Mouse (Mus musculus) hindbrain, embryonic 11.5 days (tissue): ENCODE measurements around the gene Vdr. TPM values are rescaled to one million over a fixed set of nuclear protein-coding genes. Genes with fewer than 3 reads are reported as not detected.

Source experiments
- ATAC-seq: fragments of 200-750 bp; cut with Nextera tagmentation; 2 replicates; pipeline ENCODE4 v1.8.0; 2017; ENCODE audit warnings: mild to moderate bottlenecking, moderate TSS enrichment, moderate library complexity; ENCODE audit not compliant: low FRiP score
- DNase-seq: peaks from one replicate; pipeline ENCODE4 v3.0.0-alpha.2; 2015; ENCODE audit warnings: low spot score
- H3K27ac ChIP-seq: fragments of 300-500 bp; sonication (generic); 2 replicates; pipeline ENCODE4 v1.5.1; 2014; ENCODE audit warnings: mild to moderate bottlenecking, low read depth, low read length
- H3K27me3 ChIP-seq: fragments of 300-500 bp; sonication (generic); 2 replicates; pipeline ENCODE4 v1.6.1; 2014; ENCODE audit warnings: mild to moderate bottlenecking, low read length, moderate library complexity, mixed read lengths; ENCODE audit not compliant: control insufficient read depth, insufficient read depth
- H3K36me3 ChIP-seq: fragments of 300-500 bp; sonication (generic); 2 replicates; pipeline ENCODE4 v1.6.1; 2014; ENCODE audit warnings: mild to moderate bottlenecking, low read length, moderate library complexity, mixed read lengths; ENCODE audit not compliant: control insufficient read depth, insufficient read depth
- H3K4me1 ChIP-seq: fragments of 300-500 bp; sonication (generic); replicated peaks from 2 replicates; pipeline ENCODE4 v1.6.1; 2014; ENCODE audit warnings: low read length, mixed read lengths; ENCODE audit not compliant: control insufficient read depth, insufficient read depth
- H3K4me2 ChIP-seq: fragments of 300-500 bp; sonication (generic); replicated peaks from 2 replicates; pipeline ENCODE4 v1.6.1; 2014; ENCODE audit warnings: mild to moderate bottlenecking, low read depth, low read length
- H3K4me3 ChIP-seq: fragments of 300-500 bp; sonication (generic); 2 replicates; pipeline ENCODE4 v1.5.1; 2014; ENCODE audit warnings: low read depth, low read length
- H3K9ac ChIP-seq: fragments of 300-500 bp; sonication (generic); 2 replicates; pipeline ENCODE4 v1.6.1; 2014; ENCODE audit warnings: low read depth, low read length
- H3K9me3 ChIP-seq: fragments of 300-500 bp; sonication (generic); 2 replicates; pipeline ENCODE4 v1.6.1; 2016; ENCODE audit warnings: low read length; ENCODE audit not compliant: control insufficient read depth
- WGBS: fragments of 180-500 bp; shearing (Covaris S2); extraction: QIAGEN DNeasy Blood & Tissue Kit; methylation state at CpG from one replicate; pipeline ENCODE4 v1.1.7; 2014; 5-methylcytosine and 5-hydroxymethylcytosine counted together
- polyA plus RNA-seq: library from polyadenylated mRNA; unstranded; fragments of >200 nt; fragmentation: Nextera tagmentation; extraction: Ambion mirVana; gene quantifications from 2 replicates; pipeline ENCODE4 v1.2.1, GENCODE M21; 2014

The Vdr gene
- polyA plus RNA-seq, 1 experiment from 2014 or later, result 0.22 TPM

- no peak for ATAC-seq
- Histone ChIP-seq H3K4me2 (peak overlapping the region; percentile 15; the same call in 1 of the 2 replicates), H3K4me1 (peaks cover 21% of the 10 kb centered on the region), H3K9me3 (no peaks in the 10 kb centered on the region), H3K36me3 (no peaks in the 10 kb centered on the region), H3K27me3 (no peaks in the 10 kb centered on the region), H3K9ac (no peak overlapping the region), H3K27ac (no peak overlapping the region), H3K4me3 (no peak overlapping the region)
- no peak for DNase-seq
- WGBS, result 58% methylated on average over 6 of the region's 6 CpGs
These were observed 82.1 kb downstream of the Vdr start for GRCm38 (mm10) chr15:97828221-97828842.

- WGBS, result 91% methylated on average over 8 of the region's 8 CpGs
These were observed 83.0 kb downstream of the Vdr start for GRCm38 (mm10) chr15:97827401-97827800.

GRCm38 (mm10) chr15:97826588-97827261 is 83.7 kb downstream of the Vdr start:
- ATAC-seq (no peak), DNase-seq (no peak)
- Histone ChIP-seq H3K27ac (no peak overlapping the region), H3K27me3 (no peaks in the 10 kb centered on the region), H3K36me3 (no peaks in the 10 kb centered on the region), H3K4me1 (peaks cover 22% of the 10 kb centered on the region), H3K4me2 (no peak overlapping the region), H3K9ac (no peak overlapping the region), H3K4me3 (no peak overlapping the region), H3K9me3 (no peaks in the 10 kb centered on the region)
- 69% methylated on average over 5 of the region's 5 CpGs for WGBS

More at GRCm38 (mm10) chr15:97827401-97827800, 83.0 kb downstream of the Vdr start:
- DNase-seq (no peak), ATAC-seq (no peak)
- no peak overlapping the region for H3K9ac ChIP-seq
- no peak overlapping the region for H3K4me3 ChIP-seq
- no peak overlapping the region for H3K27ac ChIP-seq
- H3K4me2 ChIP-seq, result no peak overlapping the region
- no peaks in the 10 kb centered on the region for H3K9me3 ChIP-seq
- H3K4me1 ChIP-seq, result peaks cover 26% of the 10 kb centered on the region
- no peaks in the 10 kb centered on the region for H3K36me3 ChIP-seq
- H3K27me3 ChIP-seq, result no peaks in the 10 kb centered on the region

GRCm38 (mm10) chr15:97825941-97826587 is 84.4 kb downstream of the Vdr start:
- H3K4me3 ChIP-seq, result no peak overlapping the region
- peaks cover 22% of the 10 kb centered on the region for H3K4me1 ChIP-seq
- no peak overlapping the region for H3K4me2 ChIP-seq
- no peak overlapping the region for H3K27ac ChIP-seq
- DNase-seq, result peak; percentile 30
- WGBS, result 47% methylated on average over 12 of the region's 12 CpGs
- H3K27me3 ChIP-seq, result no peaks in the 10 kb centered on the region
- peak overlapping the region; percentile 16; the same call in 1 of the 2 replicates for H3K9ac ChIP-seq
- H3K36me3 ChIP-seq, result no peaks in the 10 kb centered on the region
- no peak for ATAC-seq
- H3K9me3 ChIP-seq, result no peaks in the 10 kb centered on the region

- H3K36me3 ChIP-seq, result no peaks in the 10 kb centered on the region
- DNase-seq, result peak; percentile 44
- H3K9me3 ChIP-seq, result no peaks in the 10 kb centered on the region
- H3K4me3 ChIP-seq, result no peak overlapping the region
- no peak overlapping the region for H3K27ac ChIP-seq
- H3K4me2 ChIP-seq, result peak overlapping the region; percentile 28
- peaks cover 22% of the 10 kb centered on the region for H3K4me1 ChIP-seq
- no peaks in the 10 kb centered on the region for H3K27me3 ChIP-seq
- H3K9ac ChIP-seq, result peak overlapping the region; percentile 16; the same call in 1 of the 2 replicates
- 9% methylated on average over 29 of the region's 29 CpGs for WGBS
- ATAC-seq, result no peak
These were observed 85.1 kb downstream of the Vdr start for GRCm38 (mm10) chr15:97825071-97825940.

- ATAC-seq, result no peak
These were observed 86.4 kb downstream of the Vdr start for GRCm38 (mm10) chr15:97824042-97824441.

GRCm38 (mm10) chr15:97823479-97823878 is 87.0 kb downstream of the Vdr start:
- no peak for DNase-seq
- H3K27ac ChIP-seq, result no peak overlapping the region
- no peaks in the 10 kb centered on the region for H3K36me3 ChIP-seq
- H3K27me3 ChIP-seq, result no peaks in the 10 kb centered on the region
- peaks cover 18% of the 10 kb centered on the region for H3K4me1 ChIP-seq
- no peaks in the 10 kb centered on the region for H3K9me3 ChIP-seq
- H3K9ac ChIP-seq, result no peak overlapping the region; the same call in 1 of the 2 replicates
- H3K4me3 ChIP-seq, result no peak overlapping the region
- WGBS, result 73% methylated on average over 12 of the region's 12 CpGs
- ATAC-seq, result no peak
- H3K4me2 ChIP-seq, result no peak overlapping the region

More at GRCm38 (mm10) chr15:97824042-97824441, 86.4 kb downstream of the Vdr start:
- no peaks in the 10 kb centered on the region for H3K9me3 ChIP-seq
- H3K27me3 ChIP-seq, result no peaks in the 10 kb centered on the region
- no peak overlapping the region for H3K4me3 ChIP-seq
- no peak overlapping the region; the same call in 1 of the 2 replicates for H3K9ac ChIP-seq
- no peak for DNase-seq
- peaks cover 18% of the 10 kb centered on the region for H3K4me1 ChIP-seq
- H3K4me2 ChIP-seq, result no peak overlapping the region
- 81% methylated on average over 6 of the region's 6 CpGs for WGBS
- H3K36me3 ChIP-seq, result no peaks in the 10 kb centered on the region
- no peak overlapping the region; the same call in 1 of the 2 replicates for H3K27ac ChIP-seq

- Histone ChIP-seq H3K27ac (no peak overlapping the region), H3K9me3 (no peaks in the 10 kb centered on the region), H3K36me3 (no peaks in the 10 kb centered on the region), H3K4me1 (peaks cover 14% of the 10 kb centered on the region), H3K4me2 (no peak overlapping the region), H3K9ac (no peak overlapping the region), H3K4me3 (no peak overlapping the region), H3K27me3 (no peaks in the 10 kb centered on the region)
- ATAC-seq (no peak), DNase-seq (no peak)
- WGBS, result 50% methylated on average over 12 of the region's 12 CpGs
These were observed 87.7 kb downstream of the Vdr start for GRCm38 (mm10) chr15:97822545-97823228.
